Mouse (Mus musculus) embryo, embryonic 10 days (tissue): Measurements from ENCODE around the gene Rom1.
"Not testable (repeated sequence)": the region's sequence is repeated elsewhere in the genome, so short reads cannot be mapped to it uniquely, and the experiment has no call there.

Source experiments
- DNase-seq: peaks from one replicate; pipeline ENCODE4 v3.0.0-alpha.2; 2015; ENCODE audit warnings: low spot score

Gene Rom1

DNA sequence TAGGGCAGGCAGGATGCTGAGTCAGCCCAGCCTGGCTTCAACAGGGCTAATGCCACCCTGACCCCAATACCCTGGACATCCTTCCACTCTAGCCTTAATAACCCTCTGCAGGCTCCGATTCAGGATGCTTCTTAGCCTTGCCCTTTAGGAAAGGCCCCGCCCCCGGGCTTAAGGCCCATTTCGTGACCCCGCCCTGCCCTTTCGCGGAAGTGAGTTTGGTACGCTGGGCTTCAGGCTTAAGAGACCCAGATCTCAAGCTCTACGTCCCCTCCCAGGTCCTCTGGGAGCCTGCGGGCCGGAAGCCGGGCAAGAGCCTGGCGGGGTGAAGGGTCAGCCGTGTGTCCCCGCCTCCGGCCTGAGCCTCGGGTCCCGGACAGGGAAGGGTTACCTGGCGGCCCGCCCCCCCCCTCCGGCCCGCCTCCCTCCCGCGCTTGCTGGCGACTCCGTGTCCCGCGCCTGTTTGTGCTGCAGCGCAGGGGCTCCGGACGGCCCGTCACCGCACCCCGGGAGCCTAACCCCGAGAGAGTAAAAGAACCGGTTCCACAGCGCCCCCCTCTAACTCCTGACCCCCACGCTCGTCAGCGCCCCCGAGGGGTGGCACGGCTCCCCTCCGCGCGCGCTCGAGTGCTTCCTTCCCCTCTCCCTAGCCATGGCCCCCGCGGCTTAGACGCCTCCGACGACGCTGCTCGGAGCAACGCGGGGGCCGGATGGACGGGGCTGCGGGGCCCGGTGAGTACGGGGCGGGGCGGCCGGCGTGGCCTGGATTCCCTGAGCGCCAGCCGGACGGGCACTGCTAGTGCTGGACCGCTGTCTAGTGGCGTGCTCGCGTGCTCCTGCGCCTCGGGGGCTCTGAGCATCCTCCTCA, at the start of gene Rom1, which contains the start of gene Eml3:
TSS of gene Rom1 (minus strand) at position 133 of the 865 bp plus-strand sequence.
TSS of gene Eml3 (plus strand) at position 329 of the 865 bp plus-strand sequence.
- DNase-seq, result peak; percentile 90

DNA sequence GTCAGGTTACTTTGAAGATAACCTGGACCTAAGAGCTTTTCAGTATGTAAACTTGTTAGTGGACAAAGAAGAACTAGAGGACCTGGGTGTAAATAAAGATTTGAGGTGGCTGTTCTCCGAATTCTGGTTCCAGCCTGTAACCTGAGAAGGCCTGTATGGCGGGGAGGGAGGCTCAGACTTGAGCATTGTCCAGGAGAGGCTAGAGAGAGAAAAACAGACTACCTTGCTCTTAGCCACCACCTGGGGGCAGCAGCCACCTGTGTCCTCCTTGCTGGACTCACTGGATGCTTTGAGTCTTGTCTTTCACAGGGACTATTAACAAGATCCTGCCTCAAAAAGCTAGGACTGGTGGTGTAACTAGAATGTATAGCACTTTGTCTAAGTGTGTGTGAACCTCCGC, 47.4 kb upstream of the Rom1 start:
- peak; percentile 79 for DNase-seq

DNA sequence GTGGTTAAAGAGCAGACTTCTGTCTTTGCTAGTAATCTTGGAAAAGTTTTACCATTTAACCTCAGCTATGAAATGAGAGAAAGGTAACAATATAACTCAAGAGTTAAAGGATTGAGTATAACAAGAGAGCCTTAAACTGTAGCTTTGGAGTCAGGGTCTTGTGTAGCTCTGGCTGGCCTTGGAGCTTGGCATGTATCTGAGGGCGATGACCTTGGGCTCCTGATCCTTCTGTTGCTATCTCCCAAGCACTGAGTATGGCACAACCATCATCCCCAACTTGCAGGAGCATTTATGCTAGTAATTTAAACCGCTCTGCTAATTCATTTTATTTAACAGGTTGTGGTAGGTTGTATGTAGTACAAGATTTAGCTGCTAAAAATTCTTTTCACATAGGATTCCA, 46.3 kb upstream of the Rom1 start:
- DNase-seq, result no peak

DNA sequence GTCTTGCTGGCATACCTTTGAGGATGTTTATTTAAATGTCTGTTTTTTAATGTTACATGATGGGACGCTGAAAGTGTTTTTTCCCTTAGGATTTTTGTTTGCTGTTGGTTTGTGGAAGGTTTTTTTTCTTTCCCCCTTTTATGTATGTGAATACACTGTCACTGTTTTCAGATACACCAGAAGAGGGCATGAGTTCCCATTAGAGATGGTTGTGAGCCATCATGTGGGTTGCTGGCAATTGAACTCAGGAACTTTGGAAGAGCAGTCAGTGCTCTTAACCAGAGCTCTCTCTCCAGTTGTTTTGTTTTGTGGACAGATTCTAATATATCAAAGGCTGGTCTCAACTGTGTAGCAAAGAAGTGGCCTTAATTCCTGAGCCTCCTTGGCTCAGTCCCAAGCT, 45.5 kb upstream of the Rom1 start:
- DNase-seq, result no peak

DNA sequence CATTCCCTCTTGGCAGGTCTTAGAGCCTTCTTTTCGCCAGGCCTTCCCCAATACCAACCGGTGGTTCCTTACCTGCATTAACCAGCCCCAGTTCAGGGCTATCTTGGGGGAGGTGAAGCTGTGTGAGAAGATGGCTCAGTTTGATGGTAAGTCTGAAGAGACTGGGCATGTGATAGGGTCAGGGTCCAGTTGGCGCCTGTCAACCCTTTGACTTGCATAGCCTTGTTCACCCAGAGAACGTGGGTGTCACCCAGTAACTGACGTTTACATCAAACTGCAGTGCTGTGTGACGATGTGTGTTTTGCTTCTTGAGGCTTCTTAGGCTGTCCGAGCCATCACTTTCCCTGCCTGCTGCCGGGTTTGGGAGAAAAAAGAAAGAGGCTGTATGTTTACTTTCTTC, 43.3 kb upstream of the Rom1 start:
- not testable (repeated sequence) for DNase-seq

DNA sequence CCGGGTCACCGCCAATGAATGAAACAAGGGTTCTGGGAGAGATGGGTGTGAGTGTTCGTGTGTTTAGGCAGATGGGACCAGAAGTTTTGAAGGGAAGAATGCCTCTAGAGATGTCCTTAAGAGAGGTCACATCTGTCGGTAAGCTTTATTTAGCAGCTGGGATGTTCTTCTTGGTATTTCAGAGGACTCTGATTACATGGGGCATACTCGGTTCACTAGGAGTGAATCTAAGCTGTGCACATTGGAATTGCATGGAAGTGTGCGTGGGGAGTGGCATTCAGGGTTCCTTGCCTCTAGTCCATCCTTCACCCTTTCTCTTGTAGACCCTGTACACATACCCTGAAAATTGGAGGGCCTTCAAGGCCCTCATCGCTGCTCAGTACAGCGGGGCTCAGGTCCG, 38.7 kb upstream of the Rom1 start:
- DNase-seq, result no peak

DNA sequence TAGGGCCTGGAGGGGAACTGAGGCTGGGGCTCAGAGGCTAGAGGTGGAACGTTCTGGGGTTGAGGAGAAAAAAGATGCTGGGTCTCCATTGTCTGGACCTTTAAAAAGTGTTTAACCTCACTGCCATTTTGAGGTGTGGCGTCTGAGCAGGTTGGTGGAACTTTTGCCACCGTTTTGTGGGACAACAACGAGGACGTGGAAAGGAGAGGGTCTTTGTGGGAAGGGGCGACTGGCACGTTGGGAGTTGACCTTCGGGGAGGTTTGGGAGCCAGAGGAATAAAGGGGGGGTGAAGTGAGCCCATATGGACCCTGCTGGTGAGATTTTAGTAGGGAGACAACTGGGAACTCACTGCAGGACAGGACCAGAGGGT, 38.2 kb upstream of the Rom1 start:
- no peak for DNase-seq

DNA sequence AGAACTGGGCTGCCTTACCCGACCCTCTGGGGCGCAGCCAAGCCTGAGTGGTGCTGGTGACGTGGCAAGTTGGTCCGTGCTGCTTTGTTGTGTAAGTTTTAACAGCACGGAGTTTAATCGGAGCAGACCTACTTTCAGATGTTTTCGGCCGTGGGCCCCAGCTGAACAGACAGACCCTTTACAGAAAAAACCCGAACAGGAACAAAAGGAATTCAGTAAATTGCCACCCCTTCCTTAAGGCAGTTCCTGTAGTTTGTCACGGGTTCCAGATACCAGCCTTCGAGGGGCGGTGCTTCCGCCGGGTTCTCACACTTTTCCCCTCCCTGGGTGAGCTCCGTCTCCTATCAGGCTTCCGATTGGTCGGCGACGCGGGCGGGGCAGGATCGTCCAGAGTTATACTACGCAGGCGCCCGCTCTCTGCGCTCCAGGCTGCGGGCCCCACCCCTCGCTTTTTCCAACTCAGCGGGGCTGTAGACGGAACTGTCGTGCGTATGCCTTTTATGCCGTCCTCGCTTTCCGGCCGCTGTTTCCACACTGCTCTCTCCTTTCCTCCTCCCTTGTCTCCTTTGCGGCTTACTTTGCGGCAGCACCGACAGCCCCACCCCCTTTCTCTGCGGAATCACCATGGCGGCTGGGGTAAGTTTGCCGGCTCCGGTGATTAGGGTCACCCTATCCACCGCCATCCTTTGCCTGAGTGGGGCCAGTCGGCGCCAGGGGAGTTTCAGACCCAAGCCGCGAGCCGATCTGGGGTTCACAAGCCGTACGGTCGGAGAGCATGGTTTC, 37.6 kb upstream of the Rom1 start, which contains the start of gene Eef1g:
TSS of gene Eef1g (plus strand) at position 452 of the 783 bp plus-strand sequence.
- DNase-seq, result peak; percentile 98

DNA sequence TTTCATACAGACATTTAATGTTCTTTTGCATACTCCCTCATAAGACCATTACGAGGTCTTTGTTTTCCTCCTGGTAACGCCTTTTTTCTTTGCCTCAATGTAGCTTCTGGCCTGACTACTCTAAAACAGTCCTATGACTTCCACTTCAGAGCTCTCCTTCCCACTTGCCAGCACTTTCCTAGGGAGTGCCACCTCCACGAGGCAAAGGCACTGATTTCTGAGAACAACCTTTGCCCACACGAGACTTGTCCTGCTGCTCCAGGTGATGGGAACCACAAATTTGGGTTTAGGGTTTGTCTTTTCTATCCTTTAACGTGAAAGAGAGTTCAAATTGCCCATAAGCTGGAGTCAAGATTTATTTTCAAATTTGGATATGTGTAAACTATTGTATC, 37.0 kb upstream of the Rom1 start:
- DNase-seq, result no peak

DNA sequence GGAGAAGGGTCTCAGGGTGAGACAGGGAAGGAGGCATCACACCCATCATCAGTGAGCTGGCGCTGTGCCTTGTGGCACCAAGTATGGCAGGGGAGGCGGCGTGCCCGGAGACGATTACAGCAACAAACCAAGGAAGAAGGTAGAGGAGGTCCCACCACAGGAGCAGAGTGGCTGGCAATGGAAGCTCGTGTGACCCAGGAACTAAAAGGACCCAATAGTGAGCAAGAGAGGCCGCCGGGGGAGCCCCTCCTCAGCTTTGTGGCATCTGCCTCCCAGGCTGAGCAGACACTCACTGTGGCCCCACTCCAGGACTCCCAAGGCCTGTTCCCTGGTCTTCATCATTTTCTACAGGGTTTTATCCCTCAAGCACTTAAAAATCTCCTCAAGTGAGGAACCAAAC, 36.6 kb upstream of the Rom1 start:
- no peak for DNase-seq

DNA sequence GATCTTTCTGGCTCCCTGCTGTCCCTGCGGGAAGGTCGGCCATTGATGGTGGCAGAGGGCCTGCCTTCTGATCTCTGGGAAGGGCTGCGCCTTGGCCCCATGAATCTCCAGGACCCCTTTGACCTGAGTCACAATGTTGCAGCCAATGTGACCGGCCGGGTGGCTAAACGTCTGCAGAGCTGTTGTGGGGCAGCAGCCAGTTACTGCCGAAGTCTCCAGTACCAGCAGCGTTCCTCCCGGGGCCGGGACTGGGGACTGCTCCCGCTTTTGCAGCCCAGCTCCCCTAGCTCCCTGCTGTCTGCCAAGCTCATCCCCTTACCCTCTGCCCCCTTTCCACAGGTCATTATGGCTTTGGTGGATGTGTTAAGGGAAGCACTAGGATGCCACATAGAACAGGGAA, 35.9 kb upstream of the Rom1 start:
- DNase-seq, result no peak

DNA sequence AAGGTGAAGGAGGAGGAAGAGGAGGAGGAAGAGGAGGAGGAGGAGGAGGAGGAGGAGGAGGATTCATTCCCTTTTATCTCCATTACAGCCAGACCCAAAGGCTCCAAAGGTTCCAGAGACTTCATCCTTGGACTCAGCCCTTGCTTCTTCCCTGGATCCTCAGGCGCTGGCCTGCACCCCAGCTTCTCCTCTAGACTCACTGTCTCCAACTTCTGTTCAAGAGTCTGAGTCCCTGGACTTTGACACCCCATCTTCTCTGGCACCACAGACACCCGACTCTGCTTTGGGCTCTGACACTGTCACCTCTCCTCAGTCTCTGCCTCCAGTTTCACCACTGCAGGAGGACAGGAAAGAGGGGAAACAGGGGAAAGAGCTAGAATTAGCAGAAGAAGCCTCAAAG, 33.1 kb upstream of the Rom1 start:
- DNase-seq, result no peak

DNA sequence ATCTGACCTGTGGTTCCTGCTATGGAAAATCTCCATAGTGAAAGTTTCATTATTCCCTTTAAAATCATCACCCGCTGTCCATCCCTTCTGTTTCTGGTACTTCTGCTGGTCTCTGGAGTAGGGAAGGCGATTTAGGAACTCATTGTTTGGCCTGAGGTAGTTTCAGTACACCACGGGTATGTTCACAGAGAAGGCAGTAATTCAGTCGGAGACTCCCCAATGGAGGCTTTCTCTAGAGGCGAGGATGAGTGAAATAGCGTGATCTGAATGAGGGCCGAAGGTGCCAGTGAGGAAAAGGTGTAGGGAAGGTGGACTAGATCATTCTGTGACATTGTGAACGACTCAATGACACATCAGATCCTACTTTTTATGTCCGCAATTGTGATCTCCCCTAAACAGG, 25.0 kb upstream of the Rom1 start:
- DNase-seq, result no peak

DNA sequence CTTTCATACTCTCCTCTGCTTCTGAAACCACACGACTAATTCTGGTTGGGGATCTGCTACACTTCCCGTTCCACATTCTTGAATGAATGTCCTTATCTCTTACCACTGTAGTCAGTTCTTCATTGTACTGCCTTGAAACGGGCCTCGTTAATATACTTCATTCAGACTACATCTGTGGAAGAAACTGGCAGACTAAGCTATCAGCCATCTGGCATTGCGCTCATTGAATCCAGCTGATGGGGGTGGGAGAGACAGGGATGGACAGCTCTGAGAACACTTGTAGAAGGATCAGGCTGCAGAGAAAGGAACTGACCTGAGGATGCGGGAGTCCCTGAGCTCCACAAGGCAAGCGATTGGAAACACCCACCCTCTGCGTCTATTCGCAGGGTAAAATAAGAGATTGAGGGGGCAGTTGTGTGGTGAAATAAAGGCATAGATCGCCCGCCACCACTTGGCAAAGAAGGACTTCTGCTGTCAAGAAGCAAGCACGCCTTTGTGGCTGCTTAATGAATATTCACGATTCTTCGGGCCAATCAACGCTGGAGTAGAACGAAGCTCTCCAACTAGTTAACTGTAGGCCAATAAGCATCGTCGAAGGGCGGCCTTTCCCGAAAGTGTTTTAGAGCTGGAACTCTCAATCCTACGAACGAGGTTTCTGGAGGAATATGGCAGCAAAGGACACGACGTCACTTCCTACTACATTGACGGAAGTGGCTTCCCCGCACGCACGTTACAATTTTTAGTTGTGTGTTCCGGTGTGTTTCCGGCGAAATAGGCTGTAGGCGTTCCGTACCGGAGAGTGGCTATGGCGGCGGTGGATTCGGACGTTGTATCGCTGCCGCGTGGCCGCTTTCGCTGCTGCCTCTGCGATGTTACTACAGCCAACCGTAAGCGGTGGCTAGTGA, 24.2 kb upstream of the Rom1 start, which contains the start of gene Tut1:
TSS of gene Tut1 (plus strand) at position 713 of the 905 bp plus-strand sequence.
- peak; percentile 99 for DNase-seq

DNA sequence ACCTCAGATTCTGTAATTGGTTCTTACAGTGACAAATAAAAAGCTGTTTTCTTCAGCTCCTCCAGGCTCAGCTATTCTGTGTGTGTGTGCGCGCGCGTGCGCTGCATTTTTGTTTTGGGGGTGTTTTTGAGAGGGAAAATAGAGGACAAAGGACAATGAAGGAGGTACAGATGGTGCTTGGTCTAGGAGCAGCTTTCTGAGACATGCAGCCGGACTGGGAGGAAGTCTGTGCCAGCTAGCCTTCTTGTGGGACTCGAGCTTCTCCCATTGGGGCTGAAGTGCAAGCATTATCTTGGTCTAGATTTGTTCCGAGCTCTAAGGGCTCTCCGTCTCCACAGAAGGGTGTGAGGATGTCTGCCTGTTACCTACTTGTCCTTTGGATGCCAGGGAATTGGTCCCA, 23.1 kb upstream of the Rom1 start:
- DNase-seq, result no peak

DNA sequence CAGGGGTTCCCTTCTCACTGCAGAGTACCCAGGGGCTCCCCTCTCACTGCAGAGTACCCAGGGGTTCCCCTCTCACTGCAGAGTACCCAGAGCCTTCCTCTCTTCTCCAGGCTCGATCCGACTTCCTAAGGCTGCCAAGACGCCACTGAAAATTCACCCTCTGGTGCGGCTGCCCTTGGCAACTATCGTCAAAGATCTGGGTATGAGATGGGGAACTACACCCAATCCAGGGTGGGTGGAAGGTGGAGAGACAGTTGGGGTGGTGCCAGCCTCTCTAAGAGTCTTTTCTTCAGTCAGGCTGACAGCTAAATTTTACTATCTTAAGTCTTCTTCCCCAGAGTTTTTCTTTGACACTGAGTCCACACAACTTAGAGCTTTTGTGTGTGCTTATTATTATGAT, 21.0 kb upstream of the Rom1 start:
- no peak for DNase-seq

DNA sequence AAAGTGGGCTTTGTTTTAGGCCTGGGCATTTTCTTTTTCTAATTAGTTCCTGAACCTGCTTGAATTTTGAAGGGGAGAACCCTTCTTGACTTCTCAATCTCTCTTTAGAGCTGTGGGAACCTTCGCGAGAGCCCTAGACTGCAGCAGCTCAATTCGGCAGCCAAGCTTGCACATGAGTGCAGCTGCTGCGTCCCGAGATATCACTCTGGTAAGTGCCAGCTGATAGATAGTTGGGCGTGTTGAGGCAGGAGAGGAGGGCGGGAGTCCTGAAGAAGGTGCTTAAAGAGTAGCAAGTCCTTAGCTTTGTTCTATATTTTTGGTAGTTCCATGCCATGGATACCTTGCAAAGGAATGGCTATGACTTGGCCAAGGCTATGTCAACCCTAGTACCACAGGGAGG, 17.8 kb upstream of the Rom1 start:
- no peak for DNase-seq

DNA sequence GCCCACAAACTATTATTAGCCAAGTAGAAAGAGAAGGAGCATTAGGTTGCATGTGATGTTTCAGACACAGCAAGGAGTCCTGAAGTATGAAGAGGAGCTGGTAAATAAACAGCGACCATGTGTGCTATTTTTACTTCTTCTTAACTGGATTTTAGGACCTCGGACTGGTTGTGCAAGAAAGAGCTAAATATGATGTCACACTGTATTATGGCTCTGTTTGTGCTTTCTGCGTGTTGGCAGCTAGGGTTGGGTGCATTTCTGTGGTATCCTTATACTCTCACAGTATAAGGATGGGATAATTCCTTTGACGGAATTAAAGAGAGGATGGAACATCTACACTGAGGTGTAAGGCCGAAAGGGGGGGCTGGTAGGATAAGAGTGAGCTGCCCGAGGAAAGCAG, 16.1 kb upstream of the Rom1 start:
- no peak for DNase-seq

DNA sequence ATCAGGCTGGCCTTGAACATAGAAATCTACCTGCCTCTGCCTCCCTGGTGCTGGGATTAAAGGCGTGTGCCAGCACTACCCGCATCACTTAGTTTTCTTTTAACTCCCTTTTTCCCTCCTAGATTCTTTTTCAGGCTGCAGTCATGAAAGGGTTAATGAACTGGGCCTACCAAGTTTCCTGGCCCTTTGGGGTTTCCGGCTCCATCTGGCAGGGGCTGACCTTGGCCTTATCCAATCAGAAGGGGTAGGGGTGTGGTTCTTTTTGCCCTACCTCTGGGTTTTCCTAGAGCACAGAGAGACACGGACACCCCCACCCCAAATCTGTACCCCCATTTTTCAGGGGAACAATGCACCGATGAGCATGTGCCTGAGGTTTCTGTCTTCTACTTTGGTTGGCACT, 15.6 kb upstream of the Rom1 start:
- peak; percentile 80 for DNase-seq

DNA sequence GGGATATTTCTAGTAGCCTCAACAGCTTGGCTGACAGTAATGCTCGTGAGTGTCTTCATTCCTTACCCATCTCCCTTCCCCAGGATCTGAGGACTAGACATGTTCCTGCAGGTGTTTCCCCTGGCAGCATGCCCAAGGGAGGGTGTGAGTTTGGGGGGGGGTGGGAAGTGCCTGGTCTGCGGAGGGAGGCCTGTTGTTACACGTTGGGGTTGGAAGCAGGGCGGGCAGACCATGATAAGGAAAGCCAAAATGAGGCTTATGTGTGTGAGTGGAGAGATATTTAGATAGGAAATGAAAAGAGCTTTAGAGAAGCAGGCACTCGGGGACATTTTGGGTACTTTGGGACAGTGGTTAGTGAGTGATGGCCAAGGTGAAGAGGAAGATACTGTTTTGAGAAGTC, 14.9 kb upstream of the Rom1 start:
- no peak for DNase-seq

DNA sequence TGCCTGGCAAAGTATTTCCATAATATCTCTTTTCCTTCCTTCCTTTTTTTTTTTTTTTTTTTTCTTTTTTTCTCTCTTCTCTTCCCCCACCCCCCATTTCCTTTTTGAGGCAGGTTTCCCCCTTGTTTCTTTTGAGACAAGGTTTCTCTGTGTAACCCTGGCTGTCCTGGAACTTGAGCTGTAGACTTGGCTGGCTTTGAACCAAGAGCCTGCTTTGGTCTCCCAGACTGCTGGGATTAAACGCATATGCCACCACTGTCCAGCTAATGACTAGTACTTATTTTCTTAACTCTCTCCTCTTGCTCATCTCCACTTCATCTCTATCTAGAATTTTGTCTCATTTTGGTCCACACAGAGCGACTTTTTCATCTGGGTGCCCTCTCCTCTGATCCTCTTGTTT, 13.9 kb upstream of the Rom1 start:
- no peak for DNase-seq

DNA sequence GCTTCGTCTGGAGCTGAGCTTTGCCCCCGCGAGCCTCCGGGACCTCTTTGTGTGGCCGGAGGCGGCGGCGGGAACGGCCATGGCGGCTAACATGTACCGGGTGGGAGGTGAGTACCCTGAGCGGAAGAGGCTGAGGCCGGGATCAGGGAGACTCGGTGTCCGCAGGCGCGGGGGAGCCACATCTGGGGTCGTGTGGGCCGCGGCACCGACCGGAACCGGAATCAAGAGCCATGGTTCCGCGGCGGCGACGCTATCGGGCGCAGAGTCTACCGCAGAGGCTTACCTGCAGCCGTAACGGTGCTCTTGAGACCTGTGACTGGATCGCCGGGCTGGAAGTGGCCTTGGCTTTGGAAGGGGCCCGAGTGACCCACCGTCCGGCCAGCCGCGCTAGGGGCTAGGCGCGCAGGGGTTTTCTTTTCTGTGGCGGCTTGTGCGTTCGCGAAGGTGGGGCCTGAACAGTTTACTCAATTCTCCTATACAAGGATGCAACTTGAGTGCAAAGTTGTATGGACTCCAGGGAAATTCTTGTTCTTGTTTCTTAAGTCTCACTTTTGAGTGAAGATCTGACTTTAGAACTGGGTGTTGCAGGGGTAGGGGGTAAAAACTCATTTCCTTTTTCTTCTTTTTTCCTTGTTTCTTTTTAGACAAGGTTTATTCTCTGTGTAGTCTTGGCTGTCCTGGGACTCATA, 13.3 kb upstream of the Rom1 start:
- peak; percentile 69 for DNase-seq
